Mouse (Mus musculus) liver, embryonic 13.5 days (tissue): Measurements from ENCODE around the gene Tmx1. TPM values are rescaled to one million over a fixed set of nuclear protein-coding genes. Genes with fewer than 3 reads are reported as not detected.
A peak's percentile ranks its signal among the peaks of the same experiment; 100 is the strongest.

Experiments used
- ATAC-seq: fragments of 200-750 bp; cut with Nextera tagmentation; 2 replicates; pipeline ENCODE4 v1.8.0; 2017; ENCODE audit warnings: low read depth, mild to moderate bottlenecking, moderate number of reproducible peaks, moderate library complexity
- DNase-seq: peaks from one replicate; pipeline ENCODE4 v3.0.0; 2022
- H3K27ac ChIP-seq: fragments of 300-500 bp; sonication (generic); 2 replicates; pipeline ENCODE4 v1.5.1; 2015; ENCODE audit warnings: moderate library complexity, mild to moderate bottlenecking, inconsistent platforms
- H3K27me3 ChIP-seq: fragments of 300-500 bp; sonication (generic); 2 replicates; pipeline ENCODE4 v1.6.1; 2015; ENCODE audit warnings: mild to moderate bottlenecking, inconsistent platforms
- H3K36me3 ChIP-seq: fragments of 300-500 bp; sonication (generic); 2 replicates; pipeline ENCODE4 v1.6.1; 2015; ENCODE audit warnings: mild to moderate bottlenecking, inconsistent platforms
- H3K4me1 ChIP-seq: fragments of 300-500 bp; sonication (generic); replicated peaks from 2 replicates; pipeline ENCODE4 v1.6.1; 2015; ENCODE audit warnings: inconsistent platforms
- H3K4me2 ChIP-seq: fragments of 300-500 bp; sonication (generic); 2 replicates; pipeline ENCODE4 v1.6.1; 2015; ENCODE audit warnings: inconsistent platforms, mild to moderate bottlenecking, moderate library complexity
- H3K4me3 ChIP-seq: fragments of 300-500 bp; sonication (generic); replicated peaks from 2 replicates; pipeline ENCODE4 v1.5.1; 2015; ENCODE audit warnings: mild to moderate bottlenecking, inconsistent platforms
- H3K9ac ChIP-seq: fragments of 300-500 bp; sonication (generic); 2 replicates; pipeline ENCODE4 v1.6.1; 2015; ENCODE audit warnings: mild to moderate bottlenecking, inconsistent platforms
- H3K9me3 ChIP-seq: fragments of 300-500 bp; sonication (generic); replicated peaks from 2 replicates; pipeline ENCODE4 v1.6.1; 2016; ENCODE audit warnings: inconsistent platforms
- WGBS: fragments of 180-500 bp; shearing (Covaris S2); methylation state at CpG from one replicate; pipeline ENCODE4 v1.1.7; 2015; ENCODE audit not compliant: insufficient replicate concordance; 5-methylcytosine and 5-hydroxymethylcytosine counted together
- polyA plus RNA-seq: library from polyadenylated mRNA; unstranded; fragments of >200 nt; fragmentation: Nextera tagmentation; extraction: Ambion mirVana; gene quantifications from 2 replicates; pipeline ENCODE4 v1.2.1, GENCODE M21; 2015

Tmx1 gene
- polyA plus RNA-seq, 1 experiment from 2014 or later: 136 TPM

- Histone ChIP-seq H3K4me1 (peaks cover 46% of the 10 kb centered on the region), H3K9me3 (no peaks in the 10 kb centered on the region), H3K9ac (peak overlapping the region; percentile 53; the same call in 1 of the 2 replicates), H3K27me3 (no peaks in the 10 kb centered on the region), H3K4me3 (no peak overlapping the region), H3K36me3 (no peaks in the 10 kb centered on the region), H3K4me2 (no peak overlapping the region), H3K27ac (peak overlapping the region; percentile 98)
- DNase-seq (peak; percentile 17), ATAC-seq (no peak)
Measured at GRCm38 (mm10) chr12:70449961-70450360, 2.9 kb upstream of the Tmx1 start.

DNA sequence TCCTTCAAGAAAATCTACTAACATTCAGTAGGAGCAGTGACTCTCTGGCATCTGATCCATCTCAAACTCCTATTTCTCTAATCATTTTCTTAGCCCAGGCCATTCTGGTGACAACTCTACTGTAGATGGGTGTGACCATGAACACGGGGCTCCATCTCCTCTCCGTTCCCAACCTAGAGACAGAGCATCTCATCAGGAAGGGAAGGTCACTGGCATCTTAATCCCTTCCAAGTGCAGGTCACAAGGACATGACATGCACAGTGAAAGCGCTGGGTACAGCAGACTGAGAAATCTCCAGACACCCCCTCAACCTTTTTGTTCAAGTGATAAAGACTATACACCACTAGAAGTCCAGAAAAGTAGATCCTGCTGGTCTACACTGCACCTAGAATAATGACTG lies 1.4 kb upstream of the Tmx1 start:
- H3K27me3 ChIP-seq: no peaks in the 10 kb centered on the region
- peak; percentile 43 for DNase-seq
- peak; percentile 52 for ATAC-seq
- H3K36me3 ChIP-seq: peaks cover 9% of the 10 kb centered on the region
- no peaks in the 10 kb centered on the region for H3K9me3 ChIP-seq
- H3K9ac ChIP-seq: peak overlapping the region; percentile 94
- peak overlapping the region; percentile 81 for H3K4me2 ChIP-seq
- H3K4me3 ChIP-seq: peak overlapping the region; percentile 91
- WGBS: 19% methylated on average over 3 of the region's 3 CpGs
- H3K4me1 ChIP-seq: peaks cover 56% of the 10 kb centered on the region
- peak overlapping the region; percentile 98 for H3K27ac ChIP-seq

DNA sequence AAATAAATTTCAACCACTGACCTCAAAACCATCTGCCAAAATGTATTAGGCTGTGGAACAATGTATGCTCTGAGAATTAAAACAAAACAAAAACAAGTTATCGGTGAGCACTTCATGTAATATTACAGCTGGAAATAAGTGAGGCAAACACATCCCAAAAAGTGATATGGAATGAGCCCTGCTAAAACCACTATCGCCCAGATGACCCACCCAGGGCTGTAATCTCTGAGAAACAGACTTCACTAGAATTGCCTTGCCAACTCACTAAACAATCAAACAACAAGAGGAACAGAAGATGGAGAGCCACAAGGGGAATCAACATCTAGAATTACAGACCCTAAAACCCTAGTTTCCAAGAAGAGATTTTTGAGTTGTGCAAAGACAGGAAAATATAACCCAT lies 752 bp upstream of the Tmx1 start:
- H3K27ac ChIP-seq: peak overlapping the region; percentile 98
- no peaks in the 10 kb centered on the region for H3K27me3 ChIP-seq
- H3K36me3 ChIP-seq: peaks cover 15% of the 10 kb centered on the region
- no peaks in the 10 kb centered on the region for H3K9me3 ChIP-seq
- H3K4me1 ChIP-seq: peaks cover 56% of the 10 kb centered on the region
- DNase-seq (peak; percentile 80), ATAC-seq (peak; percentile 74)
- 7% methylated on average over 2 of the region's 2 CpGs for WGBS
- H3K4me2 ChIP-seq: peak overlapping the region; percentile 81
- H3K9ac ChIP-seq: peak overlapping the region; percentile 94
- peak overlapping the region; percentile 91 for H3K4me3 ChIP-seq

DNA sequence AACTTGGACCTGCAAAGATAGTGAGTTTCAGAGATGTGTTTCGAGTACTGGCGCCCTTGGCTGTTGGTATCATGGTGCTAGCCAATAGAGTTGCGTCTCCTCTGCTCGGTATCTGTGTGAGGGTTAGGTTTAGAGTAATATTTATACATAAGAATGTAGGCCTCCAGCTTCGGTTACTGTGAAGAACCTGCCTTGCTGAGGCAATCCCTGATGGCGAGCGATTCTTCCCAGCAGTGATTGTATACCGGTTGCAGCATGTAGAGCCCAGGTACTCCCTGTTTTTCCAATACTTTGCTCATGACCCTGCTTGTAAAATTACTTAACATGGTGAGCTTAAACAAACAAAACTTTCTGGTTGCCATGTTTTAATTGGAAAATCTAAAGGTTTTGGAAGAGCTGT lies 2.3 kb downstream of the Tmx1 start:
- Histone ChIP-seq H3K9ac (peak overlapping the region; percentile 69), H3K4me3 (peak overlapping the region; percentile 91), H3K4me1 (peaks cover 44% of the 10 kb centered on the region), H3K36me3 (peaks cover 43% of the 10 kb centered on the region), H3K9me3 (no peaks in the 10 kb centered on the region), H3K27me3 (no peaks in the 10 kb centered on the region), H3K27ac (peak overlapping the region; percentile 44; the same call in 1 of the 2 replicates), H3K4me2 (peak overlapping the region; percentile 81)
- DNase-seq: no peak
- no peak for ATAC-seq
- 87% methylated on average over 8 of the region's 8 CpGs for WGBS

DNA sequence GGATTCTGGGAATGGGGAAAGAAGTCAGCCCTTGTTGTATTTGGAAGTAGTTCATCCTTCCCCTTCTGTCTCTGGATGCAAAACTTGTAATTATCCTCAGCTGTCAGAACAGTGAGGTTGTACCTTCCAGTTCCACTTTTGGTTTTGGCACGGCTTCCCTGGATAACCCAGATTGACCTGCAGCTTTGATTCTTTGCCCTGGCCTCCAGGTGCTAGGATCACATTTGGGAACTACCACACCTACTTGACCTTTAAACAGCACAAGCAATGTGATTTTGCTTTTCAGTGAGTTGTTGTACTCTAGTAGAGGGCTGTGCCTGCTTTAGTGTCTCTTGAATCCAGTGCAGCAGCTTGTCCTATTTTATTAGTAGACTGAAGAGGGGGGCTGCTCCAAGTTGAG lies 6.7 kb downstream of the Tmx1 start:
- Histone ChIP-seq H3K36me3 (peaks cover 71% of the 10 kb centered on the region), H3K9ac (no peak overlapping the region), H3K4me3 (no peak overlapping the region), H3K27ac (no peak overlapping the region), H3K9me3 (no peaks in the 10 kb centered on the region), H3K4me2 (no peak overlapping the region), H3K4me1 (peaks cover 14% of the 10 kb centered on the region), H3K27me3 (no peaks in the 10 kb centered on the region)
- DNase-seq: no peak
- no peak for ATAC-seq
- WGBS: 88% methylated on average over 1 of the region's 1 CpGs

DNA sequence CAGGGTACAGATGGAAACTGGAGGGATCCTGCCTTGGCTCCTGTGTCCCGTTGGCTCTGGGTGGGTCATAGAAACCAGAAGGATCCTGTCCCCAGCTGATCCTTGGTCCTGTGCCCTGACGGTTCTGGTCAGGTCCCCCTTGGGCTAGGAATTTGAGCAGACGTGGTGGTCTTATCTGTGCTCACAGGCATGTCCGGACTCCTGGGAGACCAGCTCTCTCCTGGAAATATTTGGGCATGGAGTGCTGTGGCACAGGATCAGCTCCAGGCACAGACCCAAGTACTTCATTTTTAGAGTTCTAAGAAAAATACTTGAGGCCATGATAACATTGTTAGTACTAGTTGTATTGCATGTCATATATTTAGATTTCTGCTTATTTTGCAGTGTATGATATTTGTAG lies 11.1 kb downstream of the Tmx1 start:
- Histone ChIP-seq H3K9me3 (no peaks in the 10 kb centered on the region), H3K4me1 (no peaks in the 10 kb centered on the region), H3K36me3 (peaks cover 73% of the 10 kb centered on the region), H3K27ac (no peak overlapping the region), H3K4me2 (no peak overlapping the region), H3K27me3 (no peaks in the 10 kb centered on the region), H3K9ac (no peak overlapping the region), H3K4me3 (no peak overlapping the region)
- DNase-seq (no peak), ATAC-seq (no peak)
- WGBS: 83% methylated on average over 4 of the region's 4 CpGs

GRCm38 (mm10) chr12:70475336-70475735 lies 22.4 kb downstream of the Tmx1 start:
- H3K4me1 ChIP-seq: no peaks in the 10 kb centered on the region; the same call in 1 of the 2 replicates
- no peak overlapping the region for H3K4me3 ChIP-seq
- no peak overlapping the region for H3K4me2 ChIP-seq
- H3K27me3 ChIP-seq: no peaks in the 10 kb centered on the region
- ATAC-seq (no peak), DNase-seq (no peak)
- no peaks in the 10 kb centered on the region for H3K36me3 ChIP-seq
- H3K9me3 ChIP-seq: no peaks in the 10 kb centered on the region
- no peak overlapping the region for H3K9ac ChIP-seq
- 66% methylated on average over 3 of the region's 3 CpGs for WGBS
- H3K27ac ChIP-seq: no peak overlapping the region

- Histone ChIP-seq H3K4me1 (no peaks in the 10 kb centered on the region; the same call in 1 of the 2 replicates), H3K27me3 (no peaks in the 10 kb centered on the region), H3K36me3 (no peaks in the 10 kb centered on the region), H3K4me3 (no peak overlapping the region), H3K4me2 (no peak overlapping the region), H3K27ac (no peak overlapping the region), H3K9me3 (no peaks in the 10 kb centered on the region), H3K9ac (no peak overlapping the region)
- ATAC-seq (no peak), DNase-seq (no peak)
- WGBS: 56% methylated on average over 16 of the region's 16 CpGs
Measured at GRCm38 (mm10) chr12:70476884-70477576, 24.1 kb downstream of the Tmx1 start.

- 0 out of 2 replicates have a peak, but pooled peaks have one; percentile 34 for ATAC-seq
- Histone ChIP-seq H3K9me3 (no peaks in the 10 kb centered on the region), H3K4me1 (no peaks in the 10 kb centered on the region; the same call in 1 of the 2 replicates), H3K4me3 (no peak overlapping the region), H3K9ac (no peak overlapping the region), H3K4me2 (no peak overlapping the region), H3K27me3 (no peaks in the 10 kb centered on the region), H3K36me3 (no peaks in the 10 kb centered on the region), H3K27ac (no peak overlapping the region)
- DNase-seq: peak; percentile 47
- WGBS: 69% methylated on average over 16 of the region's 16 CpGs
Measured at GRCm38 (mm10) chr12:70477593-70478287, 24.8 kb downstream of the Tmx1 start.

DNA sequence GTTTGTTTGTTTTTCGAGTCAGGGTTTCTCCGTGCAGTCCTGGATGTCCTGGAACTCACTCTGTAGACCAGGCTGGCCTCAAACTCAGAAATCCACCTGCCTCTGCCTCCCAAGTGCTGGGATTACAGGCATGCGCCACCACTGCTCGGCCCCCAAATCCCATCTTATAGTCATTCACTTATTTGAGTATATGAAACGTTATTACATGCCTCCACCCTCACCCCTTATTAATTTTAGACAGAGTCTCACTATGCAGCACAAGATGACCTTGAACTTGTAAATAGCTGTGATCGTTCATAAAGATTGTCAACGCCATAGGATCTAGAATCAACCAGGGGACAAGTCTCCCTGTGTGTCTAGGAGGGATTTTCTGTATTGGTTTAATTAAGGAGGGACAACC lies 33.1 kb downstream of the Tmx1 start:
- H3K36me3 ChIP-seq: no peaks in the 10 kb centered on the region
- H3K9me3 ChIP-seq: no peaks in the 10 kb centered on the region
- no peaks in the 10 kb centered on the region for H3K27me3 ChIP-seq
- no peak overlapping the region for H3K9ac ChIP-seq
- ATAC-seq (no peak), DNase-seq (no peak)
- no peak overlapping the region for H3K4me2 ChIP-seq
- H3K4me1 ChIP-seq: no peaks in the 10 kb centered on the region
- no peak overlapping the region for H3K4me3 ChIP-seq
- H3K27ac ChIP-seq: no peak overlapping the region
- 62% methylated on average over 7 of the region's 7 CpGs for WGBS

- H3K9me3 ChIP-seq: no peaks in the 10 kb centered on the region
- H3K4me1 ChIP-seq: no peaks in the 10 kb centered on the region
- H3K9ac ChIP-seq: no peak overlapping the region
- no peaks in the 10 kb centered on the region for H3K27me3 ChIP-seq
- H3K36me3 ChIP-seq: no peaks in the 10 kb centered on the region
- H3K4me2 ChIP-seq: no peak overlapping the region
- no peak overlapping the region for H3K4me3 ChIP-seq
- DNase-seq (no peak), ATAC-seq (no peak)
- no peak overlapping the region for H3K27ac ChIP-seq
- WGBS: 50% methylated on average over 6 of the region's 6 CpGs
Measured at GRCm38 (mm10) chr12:70486716-70487480, 34.0 kb downstream of the Tmx1 start.
